Mouse (Mus musculus): ENCODE measurements at regions not wholly inside any gene's neighbourhood (a gene's known extent, or its start where the extent isn't known, plus 50 kb on each side); places are given as distances from the start of the nearest gene placed in this dataset.

GRCm38 (mm10) chr3:52759846-52760245, 257.2 kb downstream of the Cog6 start:
- no peak for DNase-seq (ENCODE audit: extremely low spot score, low read depth, low spot score)

- no peak for DNase-seq (ENCODE audit: extremely low spot score, low read depth, low spot score)
Measured at GRCm38 (mm10) chr3:52758561-52758960, 258.5 kb downstream of the Cog6 start.

- DNase-seq (ENCODE audit: extremely low spot score, low read depth, low spot score): no peak
Measured at GRCm38 (mm10) chr3:52756816-52757215, 260.2 kb downstream of the Cog6 start.

- DNase-seq (ENCODE audit: extremely low spot score, low read depth, low spot score): no peak
Measured at GRCm38 (mm10) chr3:52756006-52756405, 261.0 kb downstream of the Cog6 start.

GRCm38 (mm10) chr3:52754978-52755377, 262.1 kb downstream of the Cog6 start:
- DNase-seq (ENCODE audit: extremely low spot score, low read depth, low spot score): no peak

GRCm38 (mm10) chr3:52754401-52754800, 262.6 kb downstream of the Cog6 start:
- no peak for DNase-seq (ENCODE audit: extremely low spot score, low read depth, low spot score)

- no peak for DNase-seq (ENCODE audit: extremely low spot score, low read depth, low spot score)
Measured at GRCm38 (mm10) chr3:52746917-52747316, 270.1 kb downstream of the Cog6 start.

GRCm38 (mm10) chr3:52744334-52744733, 272.7 kb downstream of the Cog6 start:
- DNase-seq (ENCODE audit: extremely low spot score, low read depth, low spot score): no peak

GRCm38 (mm10) chr3:52740466-52741026, 276.5 kb downstream of the Cog6 start:
- DNase-seq (ENCODE audit: extremely low spot score, low read depth, low spot score): no peak

GRCm38 (mm10) chr3:52739526-52739925, 277.5 kb downstream of the Cog6 start:
- no peak for DNase-seq (ENCODE audit: extremely low spot score, low read depth, low spot score)

GRCm38 (mm10) chr3:52738386-52738785, 278.7 kb downstream of the Cog6 start:
- no peak for DNase-seq (ENCODE audit: extremely low spot score, low read depth, low spot score)

- DNase-seq (ENCODE audit: extremely low spot score, low read depth, low spot score): no peak
Measured at GRCm38 (mm10) chr3:52735939-52736338, 281.1 kb downstream of the Cog6 start.

- DNase-seq (ENCODE audit: extremely low spot score, low read depth, low spot score): no peak
Measured at GRCm38 (mm10) chr3:52731941-52732340, 285.1 kb downstream of the Cog6 start.

GRCm38 (mm10) chr3:52731491-52731890, 285.5 kb downstream of the Cog6 start:
- DNase-seq (ENCODE audit: extremely low spot score, low read depth, low spot score): no peak

GRCm38 (mm10) chr3:52729731-52730130, 287.3 kb downstream of the Cog6 start:
- no peak for DNase-seq (ENCODE audit: extremely low spot score, low read depth, low spot score)

GRCm38 (mm10) chr3:52728860-52729259, 288.2 kb downstream of the Cog6 start:
- DNase-seq (ENCODE audit: extremely low spot score, low read depth, low spot score): no peak

- DNase-seq (ENCODE audit: extremely low spot score, low read depth, low spot score): no peak
Measured at GRCm38 (mm10) chr3:52728426-52728825, 288.6 kb downstream of the Cog6 start.

GRCm38 (mm10) chr3:52724354-52724753, 292.7 kb downstream of the Cog6 start:
- DNase-seq (ENCODE audit: extremely low spot score, low read depth, low spot score): no peak

- no peak for DNase-seq (ENCODE audit: extremely low spot score, low read depth, low spot score)
Measured at GRCm38 (mm10) chr3:52722946-52723345, 294.1 kb downstream of the Cog6 start.

- no peak for DNase-seq (ENCODE audit: extremely low spot score, low read depth, low spot score)
Measured at GRCm38 (mm10) chr3:52719181-52719580, 297.9 kb downstream of the Cog6 start.

- no peak for DNase-seq (ENCODE audit: extremely low spot score, low read depth, low spot score)
Measured at GRCm38 (mm10) chr3:52717324-52717723, 299.7 kb downstream of the Cog6 start.

GRCm38 (mm10) chr3:52712151-52712550, 304.9 kb downstream of the Cog6 start:
- DNase-seq (ENCODE audit: extremely low spot score, low read depth, low spot score): no peak

GRCm38 (mm10) chr3:52711133-52711532, 305.9 kb downstream of the Cog6 start:
- no peak for DNase-seq (ENCODE audit: extremely low spot score, low read depth, low spot score)

Measured in hindlimb bud, embryonic 11.5 days (tissue).